Mouse (Mus musculus) fat pad, adult 2 months (tissue): ENCODE data around the gene Ndufs2.

Experiments used
- DNase-seq: peaks from one replicate; pipeline ENCODE4 v3.0.0-alpha.2; 2011; ENCODE audit warnings: low read depth, low spot score; ENCODE audit errors: extremely low read depth

The Ndufs2 gene

DNA sequence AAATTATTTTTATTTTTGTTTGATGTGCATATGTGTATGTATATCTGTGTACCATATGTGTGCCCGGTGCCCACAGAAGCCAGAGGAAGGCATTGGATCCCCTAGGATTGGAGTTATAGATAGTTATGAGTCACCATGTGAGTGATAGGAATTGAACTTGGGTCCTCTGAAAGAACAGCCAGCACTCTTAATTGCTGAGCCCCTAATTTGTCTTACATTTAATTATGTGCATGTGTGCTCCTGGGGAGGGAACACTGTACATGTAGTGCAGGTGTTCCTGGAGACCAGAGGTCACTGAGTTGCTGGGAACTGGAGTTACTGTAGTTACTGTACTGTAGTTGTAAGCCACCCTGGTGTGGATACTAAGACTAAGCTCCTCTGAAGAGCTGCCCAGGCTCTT lies 50.4 kb downstream of the Ndufs2 start:
- no peak for DNase-seq

DNA sequence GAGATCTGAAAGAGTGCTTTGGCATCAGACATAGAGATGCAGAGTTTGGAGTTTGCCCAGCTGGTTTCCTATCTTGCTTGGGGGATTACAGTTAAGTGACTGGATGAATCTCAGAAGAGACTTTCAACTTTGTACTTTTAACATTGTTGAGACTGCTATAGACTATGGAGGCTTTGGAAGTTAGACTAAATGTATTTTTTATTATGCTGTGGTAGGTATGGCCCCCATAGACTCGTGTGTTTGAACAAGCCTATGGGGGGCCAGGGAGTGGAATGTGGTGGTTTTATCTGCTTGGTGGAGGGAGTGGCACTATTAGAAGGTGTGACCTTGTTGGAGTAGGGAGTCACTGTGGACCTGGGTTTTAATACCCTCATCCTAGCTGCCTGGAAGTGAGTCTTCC lies 51.7 kb downstream of the Ndufs2 start:
- no peak for DNase-seq

- no peak for DNase-seq
These were observed 55.2 kb downstream of the Ndufs2 start, which contains the start of gene Pcp4l1 for GRCm38 (mm10) chr1:171195887-171196397. TSS of gene Pcp4l1 (minus strand) at chr1:171196268.

- no peak for DNase-seq
These were observed 56.0 kb downstream of the Ndufs2 start for GRCm38 (mm10) chr1:171195046-171195822.

DNA sequence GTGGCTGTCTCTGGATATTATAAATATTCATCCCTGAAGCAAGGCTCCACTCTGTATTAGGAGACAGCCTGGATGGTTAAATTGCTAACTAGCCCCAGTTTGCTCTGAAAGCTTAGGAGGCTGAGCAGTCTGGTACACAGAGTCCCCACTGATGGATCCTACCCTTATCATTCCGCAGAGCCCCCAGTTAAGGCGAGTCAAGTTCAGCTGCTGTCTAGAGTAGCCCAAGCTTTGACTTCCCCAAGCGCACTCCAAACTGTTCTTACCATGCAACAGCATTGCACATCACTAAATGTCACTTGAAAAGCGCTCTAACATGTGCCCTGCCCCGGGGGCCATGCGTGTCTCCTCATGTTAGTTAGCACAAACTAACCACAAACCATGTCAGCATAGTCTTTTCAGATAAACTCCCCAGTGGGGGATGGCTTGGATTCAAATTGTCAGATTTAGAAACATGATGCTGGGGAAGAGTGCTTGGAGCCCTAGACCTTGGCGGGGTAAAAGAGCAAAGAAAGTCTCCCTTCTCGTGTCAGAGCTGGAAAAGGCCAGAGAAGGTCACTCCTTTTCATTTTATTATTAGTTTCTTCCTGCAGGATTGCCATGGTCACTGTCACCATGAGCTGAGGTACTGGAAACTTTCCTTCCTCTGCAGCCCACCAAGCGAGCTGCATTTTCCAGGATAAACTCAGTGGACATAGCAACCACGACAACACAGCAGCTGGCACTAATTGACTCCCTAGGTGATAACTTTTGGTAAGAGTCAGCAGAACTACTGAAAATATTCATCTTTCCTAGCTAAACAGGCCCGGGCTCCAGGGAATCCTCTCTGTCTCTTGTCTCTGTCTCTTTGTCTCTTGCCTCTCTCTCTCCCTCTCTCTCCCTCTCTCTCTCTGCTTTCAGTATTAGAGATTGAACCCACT lies 57.0 kb downstream of the Ndufs2 start:
- DNase-seq, result no peak

- DNase-seq, result no peak
These were observed 57.9 kb downstream of the Ndufs2 start for GRCm38 (mm10) chr1:171193093-171193840.

GRCm38 (mm10) chr1:171192283-171192682 lies 58.9 kb downstream of the Ndufs2 start:
- DNase-seq, result no peak

DNA sequence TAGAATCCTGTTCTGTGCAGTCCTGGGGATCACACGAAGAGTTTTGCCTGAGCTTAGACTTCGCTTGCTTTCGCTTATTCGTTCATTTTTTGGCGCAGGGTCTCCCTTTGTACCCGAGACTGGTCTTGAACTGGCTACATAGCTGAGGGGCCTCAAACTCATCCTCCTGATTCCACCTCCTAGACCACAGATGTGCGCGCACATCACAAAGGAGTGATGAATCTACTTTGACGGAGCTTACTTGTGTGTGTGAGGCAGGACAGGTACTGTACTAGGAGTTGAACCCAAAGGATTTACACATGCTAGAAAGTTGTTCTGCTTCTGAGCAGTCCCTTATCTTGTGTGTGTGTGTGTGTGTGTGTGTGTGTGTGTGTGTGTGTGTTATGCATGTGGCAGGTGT lies 60.4 kb downstream of the Ndufs2 start:
- no peak for DNase-seq

DNA sequence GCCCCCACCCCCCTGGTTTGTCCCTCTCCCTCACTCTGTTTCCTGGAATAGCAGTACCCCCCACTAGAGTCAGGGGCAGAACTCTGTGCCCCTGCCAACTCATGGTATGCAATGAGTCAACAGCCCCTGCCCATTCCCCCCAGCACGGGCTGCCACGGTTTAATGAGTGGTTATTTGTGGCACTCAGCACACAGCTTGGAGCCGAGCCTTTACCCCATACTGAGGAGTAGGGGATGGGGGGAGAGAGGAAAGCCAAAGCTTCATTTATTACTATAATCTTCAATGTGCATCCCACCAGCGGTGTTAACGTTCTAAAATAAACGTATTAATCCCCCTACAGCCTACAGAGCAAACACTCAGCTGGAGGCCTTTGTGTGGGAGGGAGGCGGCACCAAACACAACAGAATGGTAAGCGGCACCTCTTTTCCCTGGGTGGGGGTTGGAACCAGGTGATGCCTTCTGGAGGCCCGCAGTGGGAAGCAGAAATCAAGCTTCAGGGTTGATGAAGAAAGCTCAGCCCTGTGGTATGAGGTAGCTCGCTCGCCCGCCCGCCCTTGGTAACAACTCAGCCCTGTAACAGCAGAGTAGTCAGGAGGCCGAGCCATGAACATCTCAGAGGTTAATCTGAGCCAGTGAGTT lies 61.6 kb downstream of the Ndufs2 start:
- DNase-seq, result no peak

- no peak for DNase-seq
These were observed 62.1 kb downstream of the Ndufs2 start for GRCm38 (mm10) chr1:171189046-171189445.

- DNase-seq, result no peak
These were observed 63.1 kb downstream of the Ndufs2 start for GRCm38 (mm10) chr1:171187851-171188700.

DNA sequence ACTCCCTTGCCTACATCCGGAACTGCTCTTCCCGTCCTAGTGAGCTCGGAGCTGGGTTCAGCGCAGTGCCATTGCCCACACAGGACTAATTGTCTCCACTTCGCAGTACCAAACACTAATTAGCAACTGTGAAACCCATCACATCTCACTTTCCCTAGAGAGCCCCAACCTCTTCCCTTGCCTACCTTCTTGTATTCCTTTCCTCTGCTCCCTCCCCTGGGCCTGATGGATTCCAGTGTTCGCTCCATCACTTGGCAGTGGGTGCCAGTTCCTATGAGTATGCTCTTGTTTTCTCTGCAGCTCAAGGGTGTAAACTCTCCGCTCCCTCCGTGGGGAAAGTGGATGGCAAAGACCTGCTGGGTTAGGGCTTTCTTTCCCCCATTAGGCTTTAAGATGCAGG lies 65.5 kb downstream of the Ndufs2 start:
- DNase-seq, result no peak
